Mouse (Mus musculus) stomach, postnatal 0 days (tissue): ENCODE results near the gene Tmem248. TPM values are rescaled to one million over a fixed set of nuclear protein-coding genes. Genes with fewer than 3 reads are reported as not detected.
A peak's percentile ranks its signal among the peaks of the same experiment; 100 is the strongest.

Source experiments
- ATAC-seq: fragments of 200-750 bp; cut with Nextera tagmentation; 2 replicates; pipeline ENCODE4 v1.8.0; 2017; ENCODE audit not compliant: low FRiP score, low TSS enrichment
- DNase-seq: peaks from one replicate; pipeline ENCODE4 v3.0.0-alpha.2; 2016; ENCODE audit warnings: low spot score
- H3K27ac ChIP-seq: fragments of 300-500 bp; sonication (generic); replicated peaks from 2 replicates; pipeline ENCODE4 v1.5.1; 2014; ENCODE audit warnings: mild to moderate bottlenecking, control low read depth
- H3K27me3 ChIP-seq: fragments of 300-500 bp; sonication (generic); 2 replicates; pipeline ENCODE4 v1.6.1; 2014; ENCODE audit warnings: low read length; ENCODE audit not compliant: control insufficient read depth, insufficient read depth
- H3K36me3 ChIP-seq: fragments of 300-500 bp; sonication (generic); 2 replicates; pipeline ENCODE4 v1.6.1; 2014; ENCODE audit warnings: low read length, mixed read lengths; ENCODE audit not compliant: control insufficient read depth, insufficient read depth
- H3K4me1 ChIP-seq: fragments of 300-500 bp; sonication (generic); replicated peaks from 2 replicates; pipeline ENCODE4 v1.6.1; 2014; ENCODE audit warnings: antibody characterized with exemption; ENCODE audit not compliant: control insufficient read depth, insufficient read depth
- H3K4me2 ChIP-seq: fragments of 300-500 bp; sonication (generic); replicated peaks from 2 replicates; pipeline ENCODE4 v1.6.1; 2014; ENCODE audit warnings: low read depth, mild to moderate bottlenecking, control low read depth, moderate library complexity
- H3K4me3 ChIP-seq: fragments of 300-500 bp; sonication (generic); 2 replicates; pipeline ENCODE4 v1.5.1; 2014; ENCODE audit warnings: low read depth, low read length, control low read depth
- H3K9ac ChIP-seq: fragments of 300-500 bp; sonication (generic); 2 replicates; pipeline ENCODE4 v1.6.1; 2014; ENCODE audit warnings: mild to moderate bottlenecking, low read length, control low read depth, mixed read lengths
- H3K9me3 ChIP-seq: fragments of 300-500 bp; sonication (generic); 2 replicates; pipeline ENCODE4 v1.6.1; 2016; ENCODE audit warnings: low read length; ENCODE audit not compliant: control insufficient read depth
- CTCF ChIP-seq: IDR thresholded peaks from 2 replicates; pipeline ENCODE4 v1.5.1; 2016; ENCODE audit warnings: antibody characterized with exemption, low read depth, mild to moderate bottlenecking, moderate library complexity
- EP300 ChIP-seq: optimal IDR thresholded peaks from 2 replicates; pipeline ENCODE3; 2016; ENCODE audit warnings: antibody characterized with exemption
- WGBS: fragments of 180-500 bp; shearing (Covaris S2); extraction: QIAGEN DNeasy Blood & Tissue Kit; methylation state at CpG from one replicate; pipeline ENCODE4 v1.1.7; 2014; 5-methylcytosine and 5-hydroxymethylcytosine counted together
- polyA plus RNA-seq: library from polyadenylated mRNA; unstranded; fragments of >200 nt; fragmentation: Nextera tagmentation; extraction: Ambion mirVana; gene quantifications from 2 replicates; pipeline ENCODE4 v1.2.1, GENCODE M21; 2015

Gene Tmem248
- polyA plus RNA-seq, 1 experiment from 2014 or later, result 33.2 TPM

GRCm38 (mm10) chr5:130221760-130222145, 4.9 kb downstream of the Tmem248 start:
- Histone ChIP-seq H3K27me3 (no peaks in the 10 kb centered on the region), H3K9ac (peak overlapping the region; percentile 97), H3K4me2 (peak overlapping the region; percentile 62), H3K36me3 (no peaks in the 10 kb centered on the region), H3K9me3 (no peaks in the 10 kb centered on the region), H3K4me3 (peak overlapping the region; percentile 100), H3K27ac (peak overlapping the region; percentile 93), H3K4me1 (peaks cover 4% of the 10 kb centered on the region; the same call in 1 of the 2 replicates)
- ATAC-seq (peak; percentile 40; the same call in 1 of the 2 replicates), DNase-seq (no peak)
- WGBS, result under 1% methylated on average over 10 of the region's 10 CpGs
- TF ChIP-seq EP300, result no peak

GRCm38 (mm10) chr5:130222146-130223004, 5.5 kb downstream of the Tmem248 start:
- TF ChIP-seq CTCF, result peak; percentile 70
- no peak for TF ChIP-seq EP300

GRCm38 (mm10) chr5:130226790-130227189, 9.9 kb downstream of the Tmem248 start:
- H3K9ac ChIP-seq, result no peak overlapping the region
- H3K27ac ChIP-seq, result no peak overlapping the region
- no peak for ATAC-seq
- peaks cover 3% of the 10 kb centered on the region for H3K36me3 ChIP-seq
- no peak for DNase-seq
- no peak for TF ChIP-seq EP300
- no peak for TF ChIP-seq CTCF
- H3K9me3 ChIP-seq, result no peaks in the 10 kb centered on the region
- no peaks in the 10 kb centered on the region for H3K27me3 ChIP-seq
- WGBS, result 83% methylated on average over 3 of the region's 3 CpGs
- H3K4me2 ChIP-seq, result no peak overlapping the region
- H3K4me3 ChIP-seq, result no peak overlapping the region
- peaks cover 4% of the 10 kb centered on the region; the same call in 1 of the 2 replicates for H3K4me1 ChIP-seq

More at GRCm38 (mm10) chr5:130222146-130223004, 5.5 kb downstream of the Tmem248 start:
- Histone ChIP-seq H3K4me2 (peak overlapping the region; percentile 62), H3K27ac (peak overlapping the region; percentile 93), H3K4me1 (peaks cover 4% of the 10 kb centered on the region; the same call in 1 of the 2 replicates), H3K36me3 (no peaks in the 10 kb centered on the region), H3K27me3 (no peaks in the 10 kb centered on the region), H3K9ac (peak overlapping the region; percentile 97), H3K4me3 (peak overlapping the region; percentile 100), H3K9me3 (no peaks in the 10 kb centered on the region)
- WGBS, result under 1% methylated on average over 77 of the region's 88 CpGs
- peak; percentile 83 for ATAC-seq
- DNase-seq, result peak; percentile 94

GRCm38 (mm10) chr5:130228120-130228519, 11.2 kb downstream of the Tmem248 start:
- TF ChIP-seq EP300, result no peak
- TF ChIP-seq CTCF, result no peak
- H3K27me3 ChIP-seq, result no peaks in the 10 kb centered on the region
- H3K27ac ChIP-seq, result no peak overlapping the region
- H3K9ac ChIP-seq, result no peak overlapping the region
- peaks cover 13% of the 10 kb centered on the region for H3K36me3 ChIP-seq
- H3K4me3 ChIP-seq, result no peak overlapping the region
- no peaks in the 10 kb centered on the region for H3K9me3 ChIP-seq
- DNase-seq (no peak), ATAC-seq (no peak)
- H3K4me2 ChIP-seq, result no peak overlapping the region
- WGBS, result 13% methylated on average over 4 of the region's 4 CpGs
- H3K4me1 ChIP-seq, result peaks cover 3% of the 10 kb centered on the region; the same call in 1 of the 2 replicates

GRCm38 (mm10) chr5:130236302-130236701, 19.4 kb downstream of the Tmem248 start:
- DNase-seq (no peak), ATAC-seq (no peak)
- Histone ChIP-seq H3K36me3 (peaks cover 31% of the 10 kb centered on the region), H3K4me2 (no peak overlapping the region), H3K9ac (no peak overlapping the region), H3K4me3 (no peak overlapping the region), H3K4me1 (no peaks in the 10 kb centered on the region), H3K27ac (no peak overlapping the region), H3K9me3 (no peaks in the 10 kb centered on the region), H3K27me3 (no peaks in the 10 kb centered on the region)
- WGBS, result 95% methylated on average over 8 of the region's 8 CpGs
- TF ChIP-seq CTCF (no peak), EP300 (no peak)

GRCm38 (mm10) chr5:130239236-130239635, 22.4 kb downstream of the Tmem248 start:
- Histone ChIP-seq H3K4me2 (no peak overlapping the region), H3K4me3 (no peak overlapping the region), H3K27me3 (no peaks in the 10 kb centered on the region), H3K36me3 (peaks cover 21% of the 10 kb centered on the region), H3K27ac (no peak overlapping the region), H3K9ac (no peak overlapping the region), H3K4me1 (no peaks in the 10 kb centered on the region), H3K9me3 (no peaks in the 10 kb centered on the region)
- TF ChIP-seq EP300, result no peak
- TF ChIP-seq CTCF, result no peak
- 91% methylated on average over 7 of the region's 7 CpGs for WGBS
- ATAC-seq (no peak), DNase-seq (no peak)
